Mouse (Mus musculus) ovary, adult 10 weeks (tissue): ENCODE results near the gene Prl2b1. TPM values are rescaled to one million over a fixed set of nuclear protein-coding genes. Genes with fewer than 3 reads are reported as not detected.

ENCODE experiments used
- polyA plus RNA-seq: library from polyadenylated mRNA; stranded (reverse); fragments of 350-450 nt; fragmentation: Illumina TruSeq; extraction: RNeasy Lipid Tissue Mini Kit (QIAGEN cat#74804); gene quantifications from one replicate; pipeline ENCODE4 v1.2.3, GENCODE M21; 2014

Prl2b1 gene
- not detected for polyA plus RNA-seq

DNA sequence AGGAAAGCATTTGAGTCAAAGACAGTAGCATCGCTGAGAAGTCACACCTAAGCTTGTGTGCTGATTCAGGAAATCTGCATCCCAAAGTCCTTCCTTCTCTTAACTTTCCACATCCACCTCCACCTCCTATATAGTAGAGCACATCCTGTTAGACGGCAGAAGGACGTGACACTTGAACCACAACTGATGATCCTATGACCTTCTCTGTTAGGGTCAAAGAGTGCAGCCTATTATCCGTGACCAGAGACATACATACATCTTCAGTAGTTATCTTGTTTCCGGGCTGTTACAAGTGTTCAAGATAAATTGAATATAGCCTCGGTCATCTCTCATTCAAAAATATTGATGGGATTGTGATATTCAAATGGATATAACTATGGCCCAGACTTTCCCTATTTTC, at the start of gene Prl2b1:
TSS of gene Prl2b1 (minus strand) at position 101 of the 400 bp plus-strand sequence.

DNA sequence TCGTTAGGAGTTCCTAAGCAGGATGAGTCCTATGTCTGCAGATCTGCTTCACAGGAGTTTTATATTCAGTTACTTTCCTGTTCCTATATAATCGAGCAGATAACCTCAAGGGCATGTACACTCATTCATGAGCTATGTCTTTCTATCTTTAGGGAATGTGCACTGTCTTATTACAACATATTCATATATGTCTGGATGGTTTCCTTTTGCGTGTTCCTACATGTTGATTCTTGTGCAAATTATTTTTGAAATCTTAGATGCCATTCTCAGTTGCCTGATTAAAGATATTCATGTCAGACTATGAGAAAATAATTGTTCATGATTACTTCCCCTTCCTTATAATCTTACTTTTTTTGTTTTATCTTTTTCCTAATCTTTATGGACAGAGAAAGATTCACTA, 47.9 kb upstream of the Prl2b1 start, which contains the start of gene Prl8a6:
TSS of gene Prl8a6 (minus strand) at position 101 of the 400 bp plus-strand sequence.

DNA sequence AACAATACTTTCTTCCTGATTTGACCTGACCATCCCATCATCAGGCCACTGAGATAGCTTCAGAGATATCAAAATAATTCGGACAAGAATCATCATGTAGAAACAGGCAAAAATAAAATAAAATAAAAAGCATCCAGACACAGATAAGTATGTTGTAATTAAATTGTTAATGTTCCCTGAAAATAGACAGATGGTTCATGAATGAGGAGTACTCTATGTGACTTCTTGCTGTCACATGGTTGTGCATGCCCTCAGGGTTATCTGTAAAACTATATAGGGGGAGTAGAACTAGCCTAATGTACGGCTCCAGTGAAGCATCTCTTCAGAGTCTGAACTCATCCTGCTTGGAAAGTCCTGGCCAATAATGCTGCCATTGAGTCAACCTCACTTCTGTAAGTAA, 45.3 kb downstream of the Prl2b1 start, which contains the start of gene Prl8a2:
TSS of gene Prl8a2 (plus strand) at position 301 of the 400 bp plus-strand sequence.

Other genes starting within 250 kb of the Prl2b1 start
- not detected for gene Prl3d3, start 234.1 kb downstream of the Prl2b1 start, polyA plus RNA-seq
- gene Prl3c1, start 194.2 kb downstream of the Prl2b1 start, polyA plus RNA-seq: not detected
- gene Prl3b1, start 149.0 kb downstream of the Prl2b1 start, polyA plus RNA-seq: not detected
- not detected for gene Prl3a1, start 131.4 kb downstream of the Prl2b1 start, polyA plus RNA-seq
- not detected for gene Prl6a1, start 78.2 kb downstream of the Prl2b1 start, polyA plus RNA-seq
- gene Prl8a2, start 45.2 kb downstream of the Prl2b1 start, polyA plus RNA-seq: 0.54 TPM
- not detected for gene Prl8a6, start 47.8 kb upstream of the Prl2b1 start, polyA plus RNA-seq
- gene Prl8a8, start 122.4 kb upstream of the Prl2b1 start, polyA plus RNA-seq: not detected
- gene Prl8a9, start 173.8 kb upstream of the Prl2b1 start, polyA plus RNA-seq: not detected
- not detected for gene Prl8a1, start 191.3 kb upstream of the Prl2b1 start, polyA plus RNA-seq
- not detected for gene Prl7b1, start 219.7 kb upstream of the Prl2b1 start, polyA plus RNA-seq